Mouse (Mus musculus) olfactory bulb, adult 2 months (tissue): ENCODE results near the gene Zfp710.

Experiments
- CTCF ChIP-seq: fragments of 200-500 bp; IDR thresholded peaks from 2 replicates; pipeline ENCODE4 v1.5.1; 2012; ENCODE audit warnings: low read depth, mild to moderate bottlenecking, low read length, moderate library complexity; ENCODE audit not compliant: insufficient read depth
- POLR2A ChIP-seq: fragments of 200-500 bp; IDR thresholded peaks from 2 replicates; pipeline ENCODE4 v1.6.1; 2012; ENCODE audit warnings: mild to moderate bottlenecking, low read depth, low read length, moderate library complexity; ENCODE audit not compliant: insufficient read depth

- no peak for TF ChIP-seq CTCF
- TF ChIP-seq POLR2A, result no peak
Measured at GRCm38 (mm10) chr7:80058405-80059063, 33.9 kb downstream of the Zfp710 start.
